7 mouse cellular contexts compared by ENCODE assay signal in the genomic region with DNA sequence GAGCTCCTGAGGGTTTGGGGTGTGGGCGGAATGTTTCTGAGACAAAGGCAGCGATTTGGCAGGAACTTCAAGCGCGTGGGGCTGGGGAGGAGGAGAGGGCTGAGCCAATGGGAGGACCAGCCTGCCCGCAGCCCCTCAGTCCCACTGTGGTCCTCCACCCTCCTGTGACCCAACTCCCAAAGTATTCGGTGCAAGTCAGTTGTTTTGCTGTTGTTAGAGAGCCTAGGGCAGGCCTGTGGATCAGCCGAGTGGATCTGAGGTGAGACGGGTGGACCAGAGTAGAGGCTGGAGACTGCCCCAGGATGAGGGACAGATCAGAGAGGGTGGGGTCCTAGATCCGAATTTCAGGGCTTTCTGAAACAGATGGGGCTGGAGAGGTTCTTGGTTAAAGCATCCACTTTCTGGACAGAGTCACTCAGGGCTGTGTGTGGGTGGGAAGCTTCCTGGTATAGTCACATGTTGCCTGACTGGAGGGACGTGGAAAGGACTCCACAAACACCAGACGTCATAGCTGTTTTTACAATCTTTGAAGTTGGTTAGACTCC.
DNase-seq lines count a peak whose midpoint lies in the region; ATAC-seq lines count a peak whose summit lies in the region.

No protein-coding gene starts in this region.

- peak; percentile 64 for ATAC-seq in activated CD4-positive, CD25-positive, alpha-beta regulatory T cell, adult 4 months
- peak; percentile 86 for ATAC-seq in intestine, embryonic 14.5 days (replicated peaks; ENCODE audit: low FRiP score, low TSS enrichment, low read depth)

- H3K4me2 ChIP-seq in intestine, embryonic 14.5 days (ENCODE audit: low read length), result peak overlapping the region; percentile 57

- H3K36me3 ChIP-seq in intestine, embryonic 14.5 days (ENCODE audit: control insufficient read depth, insufficient read depth, low read length), result no peaks in the 10 kb centered on the region
- no peaks in the 10 kb centered on the region for H3K36me3 ChIP-seq in macrophage (ENCODE audit: inconsistent target)

- WGBS in intestine, embryonic 14.5 days, result 20% methylated on average over 11 of the region's 11 CpGs
- 29% methylated on average over 11 of the region's 11 CpGs for WGBS in macrophage (ENCODE audit: missing documents)

- H3K9ac ChIP-seq in intestine, embryonic 14.5 days (ENCODE audit: low read length), result peak overlapping the region; percentile 48

- H3K4me1 ChIP-seq in intestine, embryonic 14.5 days (replicated peaks; ENCODE audit: control insufficient read depth, insufficient read depth, low read length), result peaks cover 6% of the 10 kb centered on the region; the same call in 1 of the 2 replicates

- H3K79me2 ChIP-seq in macrophage (ENCODE audit: inconsistent target), result no peaks in the 10 kb centered on the region

- peak overlapping the region; percentile 92 for H3K27ac ChIP-seq in intestine, embryonic 14.5 days (ENCODE audit: low read depth)
- peak overlapping the region; percentile 40 for H3K27ac ChIP-seq in macrophage

- peak overlapping the region; percentile 33 for H3K4me3 ChIP-seq in intestine, embryonic 14.5 days (ENCODE audit: low read depth, low read length)
- no peak overlapping the region for H3K4me3 ChIP-seq in macrophage (ENCODE audit: inconsistent target)

- no peaks in the 10 kb centered on the region for H3K9me3 ChIP-seq in intestine, embryonic 14.5 days (ENCODE audit: control insufficient read depth, low read length)

- DNase-seq in embryo, embryonic 9.5 days (ENCODE audit: extremely low spot score), result peak; percentile 64
- peak; percentile 47 to 70 for DNase-seq in gastrocnemius, postnatal 4 days (ENCODE audit: low spot score in 2 of 2)
- DNase-seq in intestine, embryonic 14.5 days (ENCODE audit: low spot score), result peak; percentile 77
- DNase-seq in left cerebral cortex, adult 9 months (ENCODE audit: low spot score in 2 of 2), result peak; percentile 52 to 77
- DNase-seq in right cerebral cortex, adult 18-20 months, result peak; percentile 87

- H3K27me3 ChIP-seq in intestine, embryonic 14.5 days (replicated peaks; ENCODE audit: control insufficient read depth, insufficient read depth, low read length), result no peaks in the 10 kb centered on the region
